Mouse (Mus musculus): ENCODE measurements around the gene Ms4a3. TPM values are rescaled to one million over a fixed set of nuclear protein-coding genes. Genes with fewer than 3 reads are reported as not detected.
A peak's percentile ranks its signal among the peaks of the same experiment; 100 is the strongest.

Gene Ms4a3
- polyA plus RNA-seq, 1 experiment from 2014 or later, result not detected

- no peaks in the 10 kb centered on the region for H3K36me3 ChIP-seq (ENCODE audit: insufficient read depth, low read length)
- no peak overlapping the region for H3K4me3 ChIP-seq (ENCODE audit: low read depth, low read length)
- no peak overlapping the region for H3K9ac ChIP-seq (replicated peaks; ENCODE audit: low read depth)
- WGBS, result 48% methylated on average over 2 of the region's 2 CpGs
- no peaks in the 10 kb centered on the region for H3K27me3 ChIP-seq (replicated peaks; ENCODE audit: insufficient read depth, low read length)
- TF ChIP-seq EP300 (IDR thresholded peaks at IDR 0.05), result no peak
- no peak for TF ChIP-seq CTCF (IDR thresholded peaks at IDR 0.05)
- H3K9me3 ChIP-seq (ENCODE audit: low read length), result no peaks in the 10 kb centered on the region
- no peak overlapping the region for H3K27ac ChIP-seq (ENCODE audit: low read length)
- no peak for DNase-seq (ENCODE audit: low spot score)
- H3K4me1 ChIP-seq (ENCODE audit: insufficient read depth, low read depth, low read length), result no peaks in the 10 kb centered on the region
- no peak for ATAC-seq
- H3K4me2 ChIP-seq (replicated peaks; ENCODE audit: low read depth, low read length), result no peak overlapping the region
Measured at GRCm38 (mm10) chr19:11614805-11615204, 25.8 kb downstream of the Ms4a3 start.

GRCm38 (mm10) chr19:11613776-11614443 is 26.7 kb downstream of the Ms4a3 start:
- TF ChIP-seq CTCF (IDR thresholded peaks at IDR 0.05) (no peak), EP300 (IDR thresholded peaks at IDR 0.05) (no peak)
- DNase-seq (ENCODE audit: low spot score) (no peak), ATAC-seq (no peak)
- no peak overlapping the region for H3K4me3 ChIP-seq (ENCODE audit: low read depth, low read length)
- no peak overlapping the region for H3K9ac ChIP-seq (replicated peaks; ENCODE audit: low read depth)
- no peak overlapping the region for H3K4me2 ChIP-seq (replicated peaks; ENCODE audit: low read depth, low read length)
- WGBS, result 40% methylated on average over 8 of the region's 8 CpGs
- H3K27me3 ChIP-seq (replicated peaks; ENCODE audit: insufficient read depth, low read length), result no peaks in the 10 kb centered on the region
- H3K36me3 ChIP-seq (ENCODE audit: insufficient read depth, low read length), result no peaks in the 10 kb centered on the region
- no peak overlapping the region; the same call in 1 of the 2 replicates for H3K27ac ChIP-seq (ENCODE audit: low read length)
- no peaks in the 10 kb centered on the region for H3K4me1 ChIP-seq (ENCODE audit: insufficient read depth, low read depth, low read length)
- H3K9me3 ChIP-seq (ENCODE audit: low read length), result no peaks in the 10 kb centered on the region

- no peaks in the 10 kb centered on the region for H3K9me3 ChIP-seq (ENCODE audit: low read length)
- WGBS, result 61% methylated on average over 1 of the region's 1 CpGs
- H3K4me1 ChIP-seq (ENCODE audit: insufficient read depth, low read depth, low read length), result no peaks in the 10 kb centered on the region
- no peak for TF ChIP-seq EP300 (IDR thresholded peaks at IDR 0.05)
- TF ChIP-seq CTCF (IDR thresholded peaks at IDR 0.05), result no peak
- no peak for ATAC-seq
- no peaks in the 10 kb centered on the region for H3K36me3 ChIP-seq (ENCODE audit: insufficient read depth, low read length)
- H3K27me3 ChIP-seq (replicated peaks; ENCODE audit: insufficient read depth, low read length), result no peaks in the 10 kb centered on the region
- DNase-seq (ENCODE audit: low spot score), result no peak
- H3K4me3 ChIP-seq (ENCODE audit: low read depth, low read length), result no peak overlapping the region
- H3K4me2 ChIP-seq (replicated peaks; ENCODE audit: low read depth, low read length), result no peak overlapping the region
- H3K27ac ChIP-seq (ENCODE audit: low read length), result no peak overlapping the region
- H3K9ac ChIP-seq (replicated peaks; ENCODE audit: low read depth), result no peak overlapping the region
Measured at GRCm38 (mm10) chr19:11613084-11613483, 27.6 kb downstream of the Ms4a3 start.

- no peak for ATAC-seq
- WGBS, result 23% methylated on average over 2 of the region's 2 CpGs
- Histone ChIP-seq H3K4me1 (ENCODE audit: insufficient read depth, low read depth, low read length) (no peaks in the 10 kb centered on the region), H3K36me3 (ENCODE audit: insufficient read depth, low read length) (no peaks in the 10 kb centered on the region), H3K9ac (replicated peaks; ENCODE audit: low read depth) (no peak overlapping the region), H3K27me3 (replicated peaks; ENCODE audit: insufficient read depth, low read length) (no peaks in the 10 kb centered on the region), H3K4me2 (replicated peaks; ENCODE audit: low read depth, low read length) (no peak overlapping the region), H3K9me3 (ENCODE audit: low read length) (no peaks in the 10 kb centered on the region), H3K27ac (ENCODE audit: low read length) (no peak overlapping the region), H3K4me3 (ENCODE audit: low read depth, low read length) (no peak overlapping the region)
- TF ChIP-seq EP300 (IDR thresholded peaks at IDR 0.05) (no peak), CTCF (IDR thresholded peaks at IDR 0.05) (no peak)
- DNase-seq (ENCODE audit: low spot score), result no peak
Measured at GRCm38 (mm10) chr19:11612293-11612692, 28.4 kb downstream of the Ms4a3 start.

- Histone ChIP-seq H3K9me3 (ENCODE audit: low read length) (no peaks in the 10 kb centered on the region), H3K27ac (ENCODE audit: low read length) (no peak overlapping the region), H3K4me3 (ENCODE audit: low read depth, low read length) (no peak overlapping the region), H3K4me2 (replicated peaks; ENCODE audit: low read depth, low read length) (no peak overlapping the region), H3K9ac (replicated peaks; ENCODE audit: low read depth) (no peak overlapping the region), H3K27me3 (replicated peaks; ENCODE audit: insufficient read depth, low read length) (no peaks in the 10 kb centered on the region), H3K4me1 (ENCODE audit: insufficient read depth, low read depth, low read length) (no peaks in the 10 kb centered on the region), H3K36me3 (ENCODE audit: insufficient read depth, low read length) (no peaks in the 10 kb centered on the region)
- ATAC-seq (peak; percentile 72), DNase-seq (ENCODE audit: low spot score) (peak; percentile 91)
- TF ChIP-seq EP300 (IDR thresholded peaks at IDR 0.05), result no peak
- TF ChIP-seq CTCF (IDR thresholded peaks at IDR 0.05), result peak; percentile 83
- 13% methylated on average over 6 of the region's 6 CpGs for WGBS
Measured at GRCm38 (mm10) chr19:11611541-11611945, 29.1 kb downstream of the Ms4a3 start.

GRCm38 (mm10) chr19:11608172-11608571 is 32.5 kb downstream of the Ms4a3 start:
- WGBS, result 5% methylated on average over 1 of the region's 1 CpGs
- Histone ChIP-seq H3K27me3 (replicated peaks; ENCODE audit: insufficient read depth, low read length) (no peaks in the 10 kb centered on the region), H3K9ac (replicated peaks; ENCODE audit: low read depth) (no peak overlapping the region), H3K4me3 (ENCODE audit: low read depth, low read length) (no peak overlapping the region), H3K4me2 (replicated peaks; ENCODE audit: low read depth, low read length) (no peak overlapping the region), H3K27ac (ENCODE audit: low read length) (no peak overlapping the region), H3K9me3 (ENCODE audit: low read length) (no peaks in the 10 kb centered on the region), H3K36me3 (ENCODE audit: insufficient read depth, low read length) (no peaks in the 10 kb centered on the region), H3K4me1 (ENCODE audit: insufficient read depth, low read depth, low read length) (no peaks in the 10 kb centered on the region)
- ATAC-seq, result no peak
- DNase-seq (ENCODE audit: low spot score), result peak; percentile 57
- no peak for TF ChIP-seq EP300 (IDR thresholded peaks at IDR 0.05)
- TF ChIP-seq CTCF (IDR thresholded peaks at IDR 0.05), result peak; percentile 79
